Mouse (Mus musculus): Measurements from ENCODE around the gene Ubr7. TPM values are rescaled to one million over a fixed set of nuclear protein-coding genes. Genes with fewer than 3 reads are reported as not detected.

Gene Ubr7
- 35.8 and 41.8 TPM in 2 replicates for polyA plus RNA-seq (2014; fragmentation: Nextera tagmentation; extraction: Ambion mirVana)

GRCm38 (mm10) chr12:102757689-102758402 lies at the start of gene Ubr7, which contains the start of the genes Gm28051 and Gon7:
Gene Ubr7, plus strand, starts transcription at chr12:102757967.
Gene Gm28051, minus strand, starts transcription at chr12:102757765.
Gene Gon7, minus strand, starts transcription at chr12:102757803.
- WGBS (ENCODE audit: insufficient replicate concordance): under 1% methylated on average over 68 of the region's 73 CpGs
- peak; percentile 92 for ATAC-seq (replicated peaks; ENCODE audit: insufficient number of reproducible peaks, low FRiP score, low TSS enrichment)
- peak within 1 kb of the TSS; percentile 78 for H3K9ac ChIP-seq (ENCODE audit: low read depth, low read length)
- no peaks in the 10 kb centered on the region for H3K36me3 ChIP-seq (ENCODE audit: control insufficient read depth, insufficient read depth, low read length)
- peaks cover 20% of the 10 kb centered on the region for H3K4me1 ChIP-seq (ENCODE audit: control insufficient read depth, insufficient read depth, low read length)
- no peaks in the 10 kb centered on the region for H3K9me3 ChIP-seq (replicated peaks; ENCODE audit: control insufficient read depth, low read length)
- H3K4me3 ChIP-seq (ENCODE audit: low read depth, low read length): peak within 1 kb of the TSS; percentile 73
- H3K27me3 ChIP-seq (ENCODE audit: control insufficient read depth, insufficient read depth, low read length): no peaks in the 10 kb centered on the region
- peak within 1 kb of the TSS; percentile 87 for H3K4me2 ChIP-seq
- H3K27ac ChIP-seq (ENCODE audit: low read depth, low read length): peak within 1 kb of the TSS; percentile 91

DNA sequence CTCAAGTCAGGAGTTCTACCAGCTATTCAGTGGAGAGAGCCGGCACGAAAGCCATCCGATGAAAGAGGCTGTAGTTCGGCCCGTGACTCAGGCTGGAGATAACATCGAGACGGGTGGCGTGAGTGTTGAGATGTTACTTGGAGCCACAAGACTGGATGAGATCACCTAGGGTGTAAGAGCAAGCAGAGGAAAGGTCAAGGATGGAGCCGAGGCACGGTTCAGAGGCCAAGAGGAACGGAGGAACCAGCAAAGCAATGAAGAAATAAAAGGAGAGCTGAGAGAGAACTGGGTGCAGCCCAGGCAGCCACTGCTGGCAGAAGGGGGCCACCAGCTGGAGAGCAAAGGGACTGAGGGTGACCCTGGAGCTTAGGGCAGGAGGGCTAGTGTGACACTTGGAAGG lies 49.5 kb upstream of the Ubr7 start:
- WGBS (ENCODE audit: insufficient replicate concordance): 35% methylated on average over 11 of the region's 11 CpGs
- Histone ChIP-seq H3K27ac (ENCODE audit: low read depth, low read length) (no peak overlapping the region), H3K4me3 (ENCODE audit: low read depth, low read length) (no peak overlapping the region), H3K27me3 (ENCODE audit: control insufficient read depth, insufficient read depth, low read length) (peaks cover 14% of the 10 kb centered on the region), H3K4me2 (peak overlapping the region; percentile 29), H3K36me3 (ENCODE audit: control insufficient read depth, insufficient read depth, low read length) (no peaks in the 10 kb centered on the region), H3K9me3 (replicated peaks; ENCODE audit: control insufficient read depth, low read length) (no peaks in the 10 kb centered on the region), H3K4me1 (ENCODE audit: control insufficient read depth, insufficient read depth, low read length) (peaks cover 14% of the 10 kb centered on the region), H3K9ac (ENCODE audit: low read depth, low read length) (no peak overlapping the region)
- ATAC-seq (replicated peaks; ENCODE audit: insufficient number of reproducible peaks, low FRiP score, low TSS enrichment): no peak

DNA sequence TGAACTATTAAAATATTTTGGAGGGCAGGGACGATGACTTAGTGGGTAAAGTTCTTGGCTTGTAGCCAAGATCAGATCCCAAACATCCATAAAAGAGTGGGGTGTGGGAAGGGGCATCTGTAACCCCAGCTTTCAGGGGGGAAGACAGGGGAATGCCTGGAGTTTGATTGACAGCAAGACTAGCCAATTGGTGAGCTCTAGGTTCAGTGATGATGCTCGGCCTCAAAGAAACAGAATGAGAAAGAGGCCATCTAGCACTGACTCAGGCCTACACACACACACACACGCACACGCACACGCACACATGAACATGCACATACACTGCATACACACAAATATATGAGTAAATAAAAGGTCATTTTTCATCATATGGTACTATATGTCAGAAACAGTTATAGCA lies 47.9 kb upstream of the Ubr7 start:
- Histone ChIP-seq H3K27me3 (ENCODE audit: control insufficient read depth, insufficient read depth, low read length) (peaks cover 7% of the 10 kb centered on the region; the same call in 1 of the 2 replicates), H3K36me3 (ENCODE audit: control insufficient read depth, insufficient read depth, low read length) (no peaks in the 10 kb centered on the region), H3K27ac (ENCODE audit: low read depth, low read length) (no peak overlapping the region), H3K4me1 (ENCODE audit: control insufficient read depth, insufficient read depth, low read length) (peaks cover 8% of the 10 kb centered on the region; the same call in 1 of the 2 replicates), H3K9ac (ENCODE audit: low read depth, low read length) (no peak overlapping the region), H3K4me3 (ENCODE audit: low read depth, low read length) (no peak overlapping the region), H3K9me3 (replicated peaks; ENCODE audit: control insufficient read depth, low read length) (no peaks in the 10 kb centered on the region), H3K4me2 (no peak overlapping the region)
- no peak for ATAC-seq (replicated peaks; ENCODE audit: insufficient number of reproducible peaks, low FRiP score, low TSS enrichment)
- WGBS (ENCODE audit: insufficient replicate concordance): 82% methylated on average over 5 of the region's 5 CpGs

- H3K9me3 ChIP-seq (replicated peaks; ENCODE audit: control insufficient read depth, low read length): no peaks in the 10 kb centered on the region
- 0 out of 2 replicates have a peak, but pooled peaks cover 3% of the 10 kb centered on the region for H3K4me1 ChIP-seq (ENCODE audit: control insufficient read depth, insufficient read depth, low read length)
- WGBS (ENCODE audit: insufficient replicate concordance): 68% methylated on average over 4 of the region's 4 CpGs
- H3K4me2 ChIP-seq: no peak overlapping the region
- no peak overlapping the region for H3K4me3 ChIP-seq (ENCODE audit: low read depth, low read length)
- no peak overlapping the region for H3K9ac ChIP-seq (ENCODE audit: low read depth, low read length)
- H3K27ac ChIP-seq (ENCODE audit: low read depth, low read length): no peak overlapping the region
- ATAC-seq (replicated peaks; ENCODE audit: insufficient number of reproducible peaks, low FRiP score, low TSS enrichment): no peak
- H3K36me3 ChIP-seq (ENCODE audit: control insufficient read depth, insufficient read depth, low read length): no peaks in the 10 kb centered on the region
- H3K27me3 ChIP-seq (ENCODE audit: control insufficient read depth, insufficient read depth, low read length): 0 out of 2 replicates have a peak, but pooled peaks cover 7% of the 10 kb centered on the region
Measured at GRCm38 (mm10) chr12:102710851-102711375, 46.9 kb upstream of the Ubr7 start.

DNA sequence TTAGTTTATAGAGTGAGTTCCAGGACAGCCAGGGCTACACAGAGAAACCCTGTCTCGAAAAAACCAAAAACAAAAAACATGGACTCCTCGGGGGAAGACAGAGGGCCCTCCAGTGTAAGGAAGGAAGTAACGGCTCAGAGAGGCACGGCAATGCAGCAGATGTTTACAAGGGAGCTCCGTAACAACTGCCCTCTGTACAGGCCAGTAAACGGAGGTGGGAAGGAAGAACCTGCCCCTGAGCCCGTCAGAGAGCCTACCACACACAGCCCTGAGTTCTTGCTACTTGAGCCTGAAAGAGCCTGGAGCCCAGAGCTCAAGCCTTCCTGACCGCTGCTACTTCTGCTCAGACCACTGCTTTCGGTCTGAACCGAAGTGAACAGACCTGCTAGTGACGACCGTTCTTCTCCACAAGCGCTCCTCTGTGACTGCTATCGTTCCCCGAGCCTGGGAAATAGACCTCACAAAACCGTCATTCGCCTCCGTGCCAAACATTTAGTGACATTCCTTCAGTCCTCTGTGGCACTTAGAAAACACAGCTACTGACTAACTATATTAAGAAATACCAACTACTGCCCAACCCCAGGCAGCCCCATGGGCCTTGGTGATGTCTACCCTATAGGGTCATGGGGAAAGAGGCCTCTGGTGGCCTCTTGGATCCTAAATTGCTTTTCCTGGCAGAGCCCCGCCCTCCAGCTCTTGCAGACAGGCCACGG lies 44.5 kb upstream of the Ubr7 start:
- WGBS (ENCODE audit: insufficient replicate concordance): 69% methylated on average over 20 of the region's 20 CpGs
- no peaks in the 10 kb centered on the region for H3K9me3 ChIP-seq (replicated peaks; ENCODE audit: control insufficient read depth, low read length)
- H3K4me2 ChIP-seq: no peak overlapping the region
- no peak overlapping the region for H3K27ac ChIP-seq (ENCODE audit: low read depth, low read length)
- no peaks in the 10 kb centered on the region for H3K27me3 ChIP-seq (ENCODE audit: control insufficient read depth, insufficient read depth, low read length)
- ATAC-seq (replicated peaks; ENCODE audit: insufficient number of reproducible peaks, low FRiP score, low TSS enrichment): no peak
- no peak overlapping the region for H3K4me3 ChIP-seq (ENCODE audit: low read depth, low read length)
- no peak overlapping the region for H3K9ac ChIP-seq (ENCODE audit: low read depth, low read length)
- no peaks in the 10 kb centered on the region for H3K4me1 ChIP-seq (ENCODE audit: control insufficient read depth, insufficient read depth, low read length)
- H3K36me3 ChIP-seq (ENCODE audit: control insufficient read depth, insufficient read depth, low read length): no peaks in the 10 kb centered on the region

DNA sequence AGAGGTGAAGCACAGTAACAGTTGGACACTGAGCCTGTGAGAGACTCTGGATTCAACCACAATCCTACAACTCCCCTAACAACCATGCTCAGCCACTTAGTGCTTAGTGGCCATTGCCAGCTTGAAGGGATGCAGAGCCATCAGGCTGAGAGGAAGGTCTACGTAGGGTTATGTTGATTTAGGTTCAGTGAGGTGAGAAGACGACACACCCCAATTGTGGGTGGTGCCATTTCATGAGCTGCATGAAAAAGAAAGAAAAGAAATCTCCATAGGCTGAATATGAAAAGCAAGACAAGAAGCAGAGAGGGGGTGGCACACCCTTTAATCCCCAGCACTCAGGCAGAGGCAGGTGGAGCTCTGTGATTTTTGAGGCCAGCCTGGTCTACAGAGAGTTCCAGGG lies 43.7 kb upstream of the Ubr7 start:
- H3K4me1 ChIP-seq (ENCODE audit: control insufficient read depth, insufficient read depth, low read length): no peaks in the 10 kb centered on the region
- 67% methylated on average over 2 of the region's 2 CpGs for WGBS (ENCODE audit: insufficient replicate concordance)
- H3K9me3 ChIP-seq (replicated peaks; ENCODE audit: control insufficient read depth, low read length): no peaks in the 10 kb centered on the region
- no peak overlapping the region for H3K4me2 ChIP-seq
- no peaks in the 10 kb centered on the region for H3K36me3 ChIP-seq (ENCODE audit: control insufficient read depth, insufficient read depth, low read length)
- H3K9ac ChIP-seq (ENCODE audit: low read depth, low read length): no peak overlapping the region
- no peak overlapping the region for H3K4me3 ChIP-seq (ENCODE audit: low read depth, low read length)
- H3K27ac ChIP-seq (ENCODE audit: low read depth, low read length): no peak overlapping the region
- no peak for ATAC-seq (replicated peaks; ENCODE audit: insufficient number of reproducible peaks, low FRiP score, low TSS enrichment)
- H3K27me3 ChIP-seq (ENCODE audit: control insufficient read depth, insufficient read depth, low read length): no peaks in the 10 kb centered on the region

DNA sequence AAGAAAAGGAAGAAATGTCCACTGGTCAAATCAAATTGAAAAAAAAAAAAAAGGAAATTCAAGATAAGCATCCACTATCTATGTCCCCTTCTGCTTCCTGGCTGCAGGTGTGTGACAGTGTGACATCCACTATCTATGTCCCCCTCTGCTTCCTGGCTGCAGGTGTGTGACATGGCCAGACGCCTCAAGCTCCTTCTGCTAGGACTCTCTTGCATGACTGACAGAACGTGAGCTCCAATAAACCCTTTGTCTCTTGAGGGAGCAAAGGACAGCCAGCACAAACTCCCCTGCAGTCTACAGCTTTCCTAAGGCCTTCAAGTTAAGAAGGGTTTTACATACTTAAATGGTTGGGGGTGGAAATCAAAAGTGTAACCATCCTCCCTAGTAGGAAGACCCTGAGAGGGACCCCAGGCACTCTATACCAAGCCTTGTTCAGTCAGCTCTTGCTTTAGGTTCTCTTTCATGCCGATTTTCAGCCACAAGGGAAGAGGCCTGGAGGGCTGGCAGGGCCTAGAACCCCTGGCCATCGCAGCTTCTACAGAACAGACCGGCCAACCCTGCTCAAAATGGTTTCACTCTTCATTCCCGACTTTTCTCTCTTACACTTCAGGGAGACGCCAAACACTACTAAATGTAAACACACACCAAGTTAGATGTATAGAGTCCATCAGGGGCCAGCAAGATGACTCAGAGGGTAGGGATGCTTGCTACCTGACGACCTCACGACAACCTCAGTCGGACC lies 42.9 kb upstream of the Ubr7 start:
- Histone ChIP-seq H3K27me3 (ENCODE audit: control insufficient read depth, insufficient read depth, low read length) (no peaks in the 10 kb centered on the region), H3K36me3 (ENCODE audit: control insufficient read depth, insufficient read depth, low read length) (no peaks in the 10 kb centered on the region), H3K9me3 (replicated peaks; ENCODE audit: control insufficient read depth, low read length) (no peaks in the 10 kb centered on the region), H3K4me1 (ENCODE audit: control insufficient read depth, insufficient read depth, low read length) (no peaks in the 10 kb centered on the region), H3K27ac (ENCODE audit: low read depth, low read length) (no peak overlapping the region), H3K4me3 (ENCODE audit: low read depth, low read length) (no peak overlapping the region), H3K9ac (ENCODE audit: low read depth, low read length) (no peak overlapping the region), H3K4me2 (no peak overlapping the region)
- no peak for ATAC-seq (replicated peaks; ENCODE audit: insufficient number of reproducible peaks, low FRiP score, low TSS enrichment)
- 78% methylated on average over 10 of the region's 10 CpGs for WGBS (ENCODE audit: insufficient replicate concordance)

DNA sequence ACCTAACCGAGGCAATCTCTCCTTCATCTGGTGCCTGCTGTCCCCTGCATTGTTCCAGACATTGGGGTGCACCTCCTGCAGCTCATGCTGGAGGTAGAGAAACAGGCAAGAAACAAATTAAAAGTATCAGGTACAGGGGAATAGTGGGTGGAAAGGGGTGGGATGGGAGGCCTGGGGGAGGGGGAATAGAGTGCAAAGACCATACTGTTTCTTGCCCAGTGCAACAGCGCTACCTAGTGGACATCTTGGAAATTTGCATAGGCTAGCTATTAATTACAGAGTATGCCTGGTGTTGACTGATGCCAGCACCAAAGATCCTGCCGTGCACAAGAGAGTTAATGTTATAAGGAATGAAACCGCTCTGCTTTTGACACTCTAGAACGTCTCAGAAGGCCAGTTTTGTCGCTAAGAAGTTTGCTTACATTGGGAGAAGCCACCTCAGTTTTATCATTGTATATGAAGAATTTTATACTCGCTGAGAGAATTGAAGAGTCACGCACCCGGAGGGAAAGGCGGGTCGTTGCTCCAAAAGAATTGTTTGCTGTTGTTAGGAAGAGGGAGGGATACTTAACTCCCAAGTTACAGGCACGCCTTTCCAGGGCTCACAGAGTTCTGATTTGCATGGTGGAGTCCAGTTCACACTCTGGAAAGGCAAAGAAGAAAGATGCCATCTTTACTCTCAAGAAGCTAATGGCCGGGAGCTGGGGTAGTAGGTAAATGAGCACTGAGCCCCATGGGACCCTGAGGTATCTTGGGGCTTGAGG lies 38.0 kb upstream of the Ubr7 start:
- Histone ChIP-seq H3K4me2 (no peak overlapping the region), H3K9ac (ENCODE audit: low read depth, low read length) (no peak overlapping the region)

More for the DNA sequence above, 38.0 kb upstream of the Ubr7 start:
- no peak for ATAC-seq (replicated peaks; ENCODE audit: insufficient number of reproducible peaks, low FRiP score, low TSS enrichment)
- H3K27me3 ChIP-seq (ENCODE audit: control insufficient read depth, insufficient read depth, low read length): no peaks in the 10 kb centered on the region
- no peak overlapping the region for H3K27ac ChIP-seq (ENCODE audit: low read depth, low read length)
- no peaks in the 10 kb centered on the region for H3K9me3 ChIP-seq (replicated peaks; ENCODE audit: control insufficient read depth, low read length)
- no peaks in the 10 kb centered on the region for H3K4me1 ChIP-seq (ENCODE audit: control insufficient read depth, insufficient read depth, low read length)
- 29% methylated on average over 13 of the region's 13 CpGs for WGBS (ENCODE audit: insufficient replicate concordance)
- no peak overlapping the region for H3K4me3 ChIP-seq (ENCODE audit: low read depth, low read length)
- no peaks in the 10 kb centered on the region for H3K36me3 ChIP-seq (ENCODE audit: control insufficient read depth, insufficient read depth, low read length)

All from heart, embryonic 11.5 days (tissue).